Mouse (Mus musculus): Measurements from ENCODE around the gene Ascl2. TPM values are rescaled to one million over a fixed set of nuclear protein-coding genes. Genes with fewer than 3 reads are reported as not detected.

The Ascl2 gene
- polyA plus RNA-seq (2015; fragmentation: Nextera tagmentation; extraction: Ambion mirVana): 0.70 and 1.1 TPM in 2 replicates

DNA sequence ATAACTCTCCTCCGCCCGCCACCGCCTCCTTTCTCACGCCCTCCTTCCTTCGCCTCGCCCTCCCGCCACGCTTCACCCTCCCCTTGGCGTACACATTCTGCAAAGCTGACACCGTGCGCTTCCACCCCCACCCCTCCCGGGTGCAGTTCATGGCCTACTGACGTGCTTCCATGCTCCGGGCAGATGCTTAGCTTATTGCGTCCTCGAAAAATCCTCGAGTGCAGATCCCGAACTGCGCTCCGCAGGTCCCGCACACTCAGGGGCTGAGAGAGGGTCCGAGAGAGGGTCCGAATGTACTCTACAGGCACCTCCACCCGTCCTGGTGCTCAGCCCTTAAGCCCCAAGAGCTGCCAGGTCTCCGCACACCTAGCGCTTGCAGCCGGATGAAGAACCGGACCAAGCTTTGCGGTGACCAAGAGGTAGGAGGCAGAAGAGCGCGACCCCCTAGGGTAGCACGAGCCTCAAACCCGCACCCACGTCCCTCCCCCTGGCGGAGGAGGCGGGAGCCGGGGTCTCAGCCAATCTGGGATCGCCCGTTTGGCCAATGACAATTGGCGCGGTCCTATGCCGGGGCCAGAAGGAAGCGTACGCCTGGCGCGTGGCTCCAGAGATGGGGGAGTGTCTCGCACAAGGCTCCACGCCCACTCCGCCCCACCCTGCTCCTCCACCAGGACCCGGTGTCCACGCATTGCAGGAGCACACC is at the start of gene Ascl2:
Ascl2 (minus strand) TSS at position 456 of the 703 bp plus-strand sequence.
- no peaks in the 10 kb centered on the region for H3K9me3 ChIP-seq
- H3K36me3 ChIP-seq: no peaks in the 10 kb centered on the region
- H3K4me2 ChIP-seq: peak within 1 kb of the TSS; percentile 91
- peaks cover 73% of the 10 kb centered on the region for H3K27me3 ChIP-seq
- H3K9ac ChIP-seq: peak within 1 kb of the TSS; percentile 28
- no peak within 1 kb of the TSS for H3K27ac ChIP-seq (replicated peaks)
- H3K4me1 ChIP-seq (replicated peaks): peaks cover 27% of the 10 kb centered on the region
- peak within 1 kb of the TSS; percentile 42 for H3K4me3 ChIP-seq
- WGBS: under 1% methylated on average over 45 of the region's 51 CpGs
- ATAC-seq (ENCODE audit: low FRiP score, low read depth): peak; percentile 71; the same call in 1 of the 2 replicates

DNA sequence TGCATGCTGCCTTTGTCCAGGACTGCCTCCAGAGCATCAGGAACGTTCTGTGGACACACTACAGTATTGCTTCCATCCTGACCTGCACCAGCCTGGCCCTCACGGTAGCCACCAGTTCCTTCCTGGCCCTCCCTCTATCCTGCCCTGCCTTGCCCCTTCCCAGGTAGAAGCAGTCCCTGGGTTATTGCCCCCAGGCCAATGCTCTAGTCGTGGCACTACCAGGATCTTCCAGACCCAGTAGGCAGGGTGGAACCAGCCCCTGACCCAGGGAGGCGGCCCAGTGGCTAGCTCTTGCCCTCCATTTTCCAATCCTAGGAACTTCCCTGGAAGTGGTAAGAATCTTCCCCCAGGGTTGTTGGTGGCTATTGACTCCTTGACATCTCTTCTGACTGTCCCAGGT is 48.1 kb upstream of the Ascl2 start:
- Histone ChIP-seq H3K4me3 (no peak overlapping the region), H3K9me3 (no peaks in the 10 kb centered on the region), H3K36me3 (no peaks in the 10 kb centered on the region), H3K4me2 (no peak overlapping the region), H3K9ac (no peak overlapping the region), H3K27me3 (no peaks in the 10 kb centered on the region), H3K27ac (replicated peaks) (no peak overlapping the region), H3K4me1 (replicated peaks) (peaks cover 38% of the 10 kb centered on the region)
- WGBS: 65% methylated on average over 4 of the region's 4 CpGs
- no peak for ATAC-seq (ENCODE audit: low FRiP score, low read depth)

DNA sequence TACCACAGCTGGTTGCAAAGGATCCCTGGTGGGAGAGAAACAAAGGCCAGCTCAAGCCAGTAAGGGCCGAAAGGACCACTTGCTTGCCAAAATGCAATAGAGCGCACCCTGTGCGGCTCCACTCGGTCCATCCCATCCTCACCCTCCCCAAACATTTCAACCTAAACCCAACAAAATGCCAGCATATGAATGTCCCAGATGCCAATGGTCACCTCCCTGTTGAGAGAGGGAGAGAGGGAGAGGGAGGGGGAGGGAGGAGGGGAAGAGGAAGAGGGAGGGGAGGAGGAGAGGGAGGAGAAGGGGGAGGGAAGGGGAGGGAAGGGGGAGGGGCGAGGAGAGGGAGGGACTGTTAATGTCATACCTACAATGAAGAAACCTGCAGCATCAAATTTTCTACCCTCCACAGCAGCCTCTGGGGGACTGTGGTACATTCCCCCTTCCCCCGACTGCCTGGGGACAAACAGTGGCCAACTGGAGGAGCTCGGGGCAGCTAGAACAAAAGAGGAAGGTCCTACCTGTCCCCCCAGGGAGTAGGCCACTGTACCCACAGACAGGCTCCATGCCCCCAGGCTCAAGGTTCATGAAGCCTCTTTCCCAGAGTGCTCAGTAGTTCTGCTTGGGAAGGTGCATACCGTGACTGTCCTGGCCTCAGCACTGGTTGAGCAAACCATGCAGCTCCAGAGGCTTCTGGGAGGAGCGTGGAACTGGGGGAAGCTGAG is 47.5 kb upstream of the Ascl2 start:
- 45% methylated on average over 9 of the region's 9 CpGs for WGBS
- Histone ChIP-seq H3K36me3 (no peaks in the 10 kb centered on the region), H3K4me3 (no peak overlapping the region), H3K4me1 (replicated peaks) (peaks cover 41% of the 10 kb centered on the region), H3K27ac (replicated peaks) (peak overlapping the region; percentile 60; the same call in 1 of the 2 replicates), H3K27me3 (no peaks in the 10 kb centered on the region), H3K4me2 (peak overlapping the region; percentile 28; the same call in 1 of the 2 replicates), H3K9ac (no peak overlapping the region), H3K9me3 (no peaks in the 10 kb centered on the region)
- ATAC-seq (ENCODE audit: low FRiP score, low read depth): peak; percentile 23; the same call in 1 of the 2 replicates

DNA sequence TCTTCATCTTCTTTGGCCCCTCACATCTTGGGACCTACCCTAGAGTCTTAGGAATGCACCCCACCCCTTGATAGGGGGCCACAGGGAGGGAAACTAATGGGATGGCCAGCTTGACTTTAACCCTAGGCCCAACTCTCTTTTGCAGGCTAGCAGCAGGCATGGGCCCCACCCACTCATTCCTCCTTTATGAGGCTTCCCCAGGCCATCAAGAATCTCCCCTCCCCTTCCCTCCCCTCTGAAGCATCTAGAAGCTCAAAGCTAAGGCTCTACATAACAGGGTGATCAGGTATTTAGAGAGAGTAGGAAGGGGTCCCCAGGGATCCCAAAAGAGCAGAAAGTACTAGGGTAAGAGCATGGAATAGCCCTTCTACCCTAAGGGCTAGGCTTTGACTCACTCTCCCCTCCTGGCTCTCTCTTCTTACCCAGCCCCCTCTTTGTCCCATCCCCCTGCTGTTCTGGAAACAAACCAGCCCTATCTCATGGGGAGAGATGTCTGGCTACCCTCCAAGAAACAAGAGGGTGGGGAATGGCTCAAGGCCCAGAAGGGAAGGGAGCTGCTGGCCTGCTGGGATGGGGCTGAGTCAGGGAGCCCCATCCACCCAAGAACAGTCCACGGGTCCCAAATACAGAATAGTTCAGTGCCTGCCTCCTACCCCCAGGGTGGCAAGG is 46.8 kb upstream of the Ascl2 start:
- 10% methylated on average over 1 of the region's 1 CpGs for WGBS
- H3K36me3 ChIP-seq: no peaks in the 10 kb centered on the region
- ATAC-seq (ENCODE audit: low FRiP score, low read depth): peak; percentile 70
- peaks cover 41% of the 10 kb centered on the region for H3K4me1 ChIP-seq (replicated peaks)
- H3K4me2 ChIP-seq: peak overlapping the region; percentile 28; the same call in 1 of the 2 replicates
- no peaks in the 10 kb centered on the region for H3K27me3 ChIP-seq
- peak overlapping the region; percentile 60; the same call in 1 of the 2 replicates for H3K27ac ChIP-seq (replicated peaks)
- no peak overlapping the region for H3K4me3 ChIP-seq
- no peak overlapping the region for H3K9ac ChIP-seq
- H3K9me3 ChIP-seq: no peaks in the 10 kb centered on the region

DNA sequence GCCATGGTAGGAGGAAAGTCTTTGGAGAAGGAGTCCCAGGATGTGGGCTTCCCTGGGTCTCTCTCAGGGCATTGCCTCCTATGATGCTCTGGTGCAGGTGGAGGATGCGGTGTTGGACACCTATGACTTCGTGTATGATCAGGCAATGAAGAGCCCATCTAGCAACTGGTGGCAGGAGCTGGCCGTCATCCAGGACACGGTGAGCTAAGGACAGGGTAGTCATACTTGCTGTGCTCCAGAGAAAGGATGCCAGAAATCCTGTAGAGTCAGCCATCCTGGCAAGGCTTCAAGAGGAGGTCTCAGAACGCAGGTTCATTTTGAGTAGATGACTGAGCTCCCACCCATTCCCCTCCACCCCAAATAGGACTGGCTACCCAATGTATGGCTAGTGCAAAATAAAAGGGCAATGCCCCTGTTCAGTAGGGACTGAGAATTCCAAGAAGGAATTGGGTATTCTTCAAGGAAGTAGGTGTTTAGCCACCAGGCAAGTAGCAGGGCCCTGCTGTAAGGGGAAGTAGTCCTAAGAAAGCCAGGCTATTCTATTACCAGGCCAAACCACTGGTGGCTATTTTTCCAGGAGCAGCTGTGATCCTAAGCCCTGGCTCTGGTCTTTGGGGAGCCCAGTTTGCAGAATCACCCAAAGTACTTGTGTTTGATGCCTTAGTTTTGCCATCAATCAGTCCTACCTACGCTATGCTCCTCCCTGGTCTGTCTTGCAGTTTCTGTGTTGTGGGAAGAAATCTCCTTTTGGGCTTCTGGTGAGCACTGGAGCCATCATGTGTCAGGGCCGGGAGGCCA is 46.0 kb upstream of the Ascl2 start:
- 74% methylated on average over 7 of the region's 7 CpGs for WGBS
- Histone ChIP-seq H3K4me2 (no peak overlapping the region), H3K27me3 (no peaks in the 10 kb centered on the region), H3K36me3 (no peaks in the 10 kb centered on the region), H3K27ac (replicated peaks) (no peak overlapping the region), H3K4me3 (no peak overlapping the region), H3K4me1 (replicated peaks) (peaks cover 41% of the 10 kb centered on the region), H3K9me3 (no peaks in the 10 kb centered on the region), H3K9ac (no peak overlapping the region)
- ATAC-seq (ENCODE audit: low FRiP score, low read depth): no peak

DNA sequence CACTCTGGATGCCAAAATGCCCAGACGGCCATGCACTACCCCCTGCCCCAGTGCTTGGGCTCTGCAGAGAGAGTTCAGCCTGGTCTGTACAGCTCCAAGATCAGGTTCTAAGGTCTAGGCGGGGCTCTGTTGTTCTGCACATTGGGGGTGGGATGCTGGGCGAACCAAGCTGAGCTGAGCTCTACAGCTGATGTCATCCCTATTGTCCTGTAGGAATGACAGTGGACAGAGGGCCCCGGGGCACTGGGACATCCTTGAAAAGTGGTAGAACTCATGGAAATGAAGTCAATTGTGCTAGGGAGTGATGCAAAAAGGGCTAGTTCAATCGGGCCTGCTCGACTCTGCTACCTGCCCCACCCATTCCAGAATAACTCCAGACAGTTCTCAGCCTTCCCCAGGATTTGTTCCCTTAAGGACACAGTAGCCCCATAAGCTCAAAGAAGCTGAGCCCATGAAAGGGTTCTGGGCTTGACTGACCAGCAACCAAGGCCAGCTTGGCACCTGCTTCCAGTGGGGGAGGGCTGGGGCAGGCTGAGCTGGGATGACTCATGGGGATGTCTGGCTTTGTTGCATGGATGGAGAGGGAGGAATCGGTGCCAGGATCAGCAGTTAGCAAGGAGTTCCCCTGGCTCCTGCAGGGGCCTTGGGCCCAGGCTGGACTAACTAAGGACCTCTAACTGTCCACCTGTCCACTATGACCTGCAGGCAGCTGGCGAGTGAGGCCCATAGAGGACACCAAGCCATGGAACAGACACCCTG is 44.5 kb upstream of the Ascl2 start:
- Histone ChIP-seq H3K9ac (no peak overlapping the region), H3K27me3 (no peaks in the 10 kb centered on the region), H3K9me3 (no peaks in the 10 kb centered on the region), H3K4me1 (replicated peaks) (peaks cover 48% of the 10 kb centered on the region), H3K27ac (replicated peaks) (peak overlapping the region; percentile 30), H3K36me3 (no peaks in the 10 kb centered on the region), H3K4me2 (no peak overlapping the region), H3K4me3 (no peak overlapping the region)
- 55% methylated on average over 8 of the region's 8 CpGs for WGBS
- ATAC-seq (ENCODE audit: low FRiP score, low read depth): no peak

DNA sequence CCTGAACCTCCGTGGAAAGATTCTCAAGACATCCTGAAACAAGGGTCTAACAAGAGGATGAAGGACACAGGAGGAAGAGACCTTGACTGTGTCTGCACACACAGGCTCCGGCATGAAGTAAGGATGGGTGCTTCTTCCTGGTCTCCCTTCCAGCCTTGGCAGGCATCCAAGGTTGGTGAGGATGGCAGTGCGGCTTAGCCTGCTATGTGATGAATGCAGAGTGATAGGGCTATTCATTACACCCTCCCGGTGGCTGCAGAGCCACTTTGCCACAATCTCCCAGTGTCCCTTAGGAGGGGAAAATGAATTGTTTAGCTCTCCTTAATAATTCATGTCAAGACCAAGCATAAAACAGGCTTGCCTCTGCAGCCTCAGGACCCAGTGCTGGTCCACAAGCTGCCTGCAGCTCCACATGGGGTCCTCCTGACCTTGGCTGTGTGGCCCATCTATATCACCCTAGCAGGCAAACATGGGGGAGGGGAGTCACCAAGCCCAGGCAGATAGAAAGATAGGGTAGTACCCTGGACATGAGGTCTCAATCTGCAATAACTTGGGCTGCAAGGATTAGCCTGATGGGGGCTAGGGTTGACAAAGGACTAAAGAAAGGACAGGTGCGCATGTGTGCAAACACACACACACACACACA is 43.3 kb upstream of the Ascl2 start:
- 0 out of 2 replicates have a peak, but pooled peaks have one; percentile 9 for ATAC-seq (ENCODE audit: low FRiP score, low read depth)
- Histone ChIP-seq H3K27ac (replicated peaks) (peak overlapping the region; percentile 32; the same call in 1 of the 2 replicates), H3K4me3 (no peak overlapping the region)

DNA sequence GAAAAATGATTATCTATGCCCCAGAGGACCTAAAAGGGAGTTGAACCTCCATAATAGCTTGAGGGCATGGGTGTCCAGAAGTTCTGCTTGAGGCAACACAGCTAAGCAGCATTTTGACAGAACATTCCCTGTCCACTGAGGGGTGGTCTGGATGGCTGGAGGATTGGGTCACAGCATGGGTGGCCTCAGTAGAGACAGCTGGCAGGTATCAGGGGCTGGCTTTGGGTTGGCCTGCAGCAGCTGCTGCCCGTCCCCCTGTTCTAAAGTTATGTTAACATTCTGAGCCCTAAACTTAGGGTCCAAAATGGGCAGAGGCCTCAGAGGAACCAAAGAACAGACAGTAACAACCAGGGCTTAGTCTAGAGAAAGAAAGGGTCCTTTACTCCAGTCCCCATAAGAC is 42.2 kb upstream of the Ascl2 start:
- H3K4me3 ChIP-seq: no peak overlapping the region
- 100% methylated on average over 1 of the region's 1 CpGs for WGBS
- H3K36me3 ChIP-seq: no peaks in the 10 kb centered on the region

More for the DNA sequence above, 43.3 kb upstream of the Ascl2 start:
- Histone ChIP-seq H3K4me2 (no peak overlapping the region), H3K36me3 (no peaks in the 10 kb centered on the region), H3K27me3 (no peaks in the 10 kb centered on the region), H3K9me3 (no peaks in the 10 kb centered on the region), H3K9ac (no peak overlapping the region), H3K4me1 (replicated peaks) (peaks cover 57% of the 10 kb centered on the region)
- WGBS: 45% methylated on average over 5 of the region's 5 CpGs

DNA sequence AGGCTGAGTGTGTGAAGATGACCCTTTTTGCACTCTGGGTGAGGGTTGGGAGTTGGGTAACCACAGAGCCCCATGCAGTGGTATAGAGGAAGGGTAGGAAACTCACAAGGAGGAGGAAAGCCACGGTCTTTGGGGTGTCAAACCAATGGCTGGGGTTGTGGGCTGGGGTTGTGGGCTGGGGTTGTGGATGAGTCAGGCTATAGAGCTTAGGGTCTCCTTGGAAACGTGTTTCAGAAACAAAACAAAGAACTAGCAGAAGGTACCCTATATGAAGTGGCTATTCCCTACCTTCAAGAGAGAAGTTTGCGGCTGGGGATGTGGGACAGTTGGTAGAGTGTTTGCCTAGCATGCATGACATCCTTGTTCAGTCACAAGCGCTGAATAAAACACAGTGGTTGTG is 40.9 kb upstream of the Ascl2 start:
- Histone ChIP-seq H3K4me2 (no peak overlapping the region), H3K36me3 (no peaks in the 10 kb centered on the region), H3K27ac (replicated peaks) (no peak overlapping the region), H3K27me3 (no peaks in the 10 kb centered on the region), H3K4me3 (no peak overlapping the region), H3K9ac (no peak overlapping the region), H3K9me3 (no peaks in the 10 kb centered on the region), H3K4me1 (replicated peaks) (peaks cover 40% of the 10 kb centered on the region)
- 88% methylated on average over 4 of the region's 4 CpGs for WGBS
- ATAC-seq (ENCODE audit: low FRiP score, low read depth): no peak

More for the DNA sequence above, 42.2 kb upstream of the Ascl2 start:
- Histone ChIP-seq H3K4me1 (replicated peaks) (peaks cover 51% of the 10 kb centered on the region), H3K4me2 (no peak overlapping the region), H3K27ac (replicated peaks) (no peak overlapping the region), H3K9ac (no peak overlapping the region), H3K27me3 (no peaks in the 10 kb centered on the region), H3K9me3 (no peaks in the 10 kb centered on the region)
- no peak for ATAC-seq (ENCODE audit: low FRiP score, low read depth)

DNA sequence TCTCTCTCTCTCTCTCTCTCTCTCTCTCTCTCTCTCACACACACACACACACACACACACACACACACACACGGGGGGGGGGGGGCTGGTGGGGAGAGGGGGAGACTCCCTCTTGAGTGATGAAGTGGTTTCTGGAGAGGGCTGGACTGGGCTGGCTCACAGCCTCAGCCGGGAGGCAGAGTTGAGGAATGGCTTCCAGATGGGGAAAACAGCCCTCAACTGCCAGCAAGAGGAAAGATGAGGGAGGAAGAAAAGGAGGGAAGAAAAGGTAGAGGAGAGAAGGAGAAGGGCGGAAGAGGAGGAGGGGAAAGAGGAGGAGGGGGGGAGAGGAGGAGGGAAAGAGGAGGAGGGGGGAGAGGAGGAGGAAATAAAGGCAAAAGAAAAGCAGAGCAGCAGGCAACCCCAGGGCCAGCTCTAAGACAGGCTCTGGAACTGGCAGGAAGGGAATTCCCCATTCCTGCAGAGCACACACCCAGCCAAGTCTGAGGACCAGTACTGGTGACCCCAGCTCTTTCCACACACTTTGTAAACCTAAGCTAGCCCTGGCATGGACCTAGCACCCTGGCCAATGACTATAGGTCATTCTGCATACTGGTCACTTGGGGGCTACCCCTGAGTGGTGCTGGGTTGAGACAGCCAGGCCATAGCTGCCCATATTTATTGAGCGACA is 40.1 kb upstream of the Ascl2 start:
- WGBS: 44% methylated on average over 4 of the region's 4 CpGs
- Histone ChIP-seq H3K4me2 (no peak overlapping the region), H3K27ac (replicated peaks) (peak overlapping the region; percentile 72), H3K4me3 (no peak overlapping the region), H3K4me1 (replicated peaks) (peaks cover 37% of the 10 kb centered on the region), H3K9ac (no peak overlapping the region), H3K36me3 (no peaks in the 10 kb centered on the region), H3K27me3 (no peaks in the 10 kb centered on the region), H3K9me3 (no peaks in the 10 kb centered on the region)
- no peak for ATAC-seq (ENCODE audit: low FRiP score, low read depth)
